Comparison of ENCODE assay signal across 8 mouse cellular contexts in genomic region chr17:55702865-55703264, GRCm38 (mm10). TPM values are rescaled to one million over a fixed set of nuclear protein-coding genes. Genes with fewer than 3 reads are reported as not detected.
"Had no signal": no experiment of that assay in that cellular context is flagged by ENCODE, and none has a peak within 500 bp of the region (broad histone marks: within the 10 kb centered on the region; RNA-seq: fewer than 3 reads in every experiment).

No protein-coding gene starts in this region.

- H3K4me3 ChIP-seq: kidney, embryonic 15.5 days; limb, embryonic 13.5 days; liver, embryonic 15.5 days; midbrain, embryonic 12.5 days; stomach, embryonic 15.5 days had no signal

- H3K9ac ChIP-seq: kidney, embryonic 15.5 days; limb, embryonic 13.5 days; liver, embryonic 15.5 days; midbrain, embryonic 12.5 days; stomach, embryonic 15.5 days had no signal

- H3K4me1 ChIP-seq: kidney, embryonic 15.5 days; limb, embryonic 13.5 days; liver, embryonic 15.5 days; midbrain, embryonic 12.5 days; stomach, embryonic 15.5 days had no signal

- H3K36me3 ChIP-seq: stomach, embryonic 15.5 days had no signal

- H3K27me3 ChIP-seq: kidney, embryonic 15.5 days; limb, embryonic 13.5 days; liver, embryonic 15.5 days; midbrain, embryonic 12.5 days; stomach, embryonic 15.5 days had no signal

- H3K4me2 ChIP-seq: kidney, embryonic 15.5 days; limb, embryonic 13.5 days; liver, embryonic 15.5 days; midbrain, embryonic 12.5 days; stomach, embryonic 15.5 days had no signal

- H3K9me3 ChIP-seq: kidney, embryonic 15.5 days; limb, embryonic 13.5 days; liver, embryonic 15.5 days; midbrain, embryonic 12.5 days; stomach, embryonic 15.5 days had no signal

- H3K27ac ChIP-seq: kidney, embryonic 15.5 days; limb, embryonic 13.5 days; liver, embryonic 15.5 days; midbrain, embryonic 12.5 days; stomach, embryonic 15.5 days had no signal

RNA-seq across cellular contexts. Expression of gene Adgre4, which starts 46.9 kb away (rescaled TPM):
- total RNA-seq: layer of hippocampus, postnatal 14 days; left cerebral cortex, postnatal 10 days had no signal
- polyA plus RNA-seq: testis, adult 2 months had no signal
